Mouse (Mus musculus): ENCODE measurements around the gene C77080. TPM values are rescaled to one million over a fixed set of nuclear protein-coding genes. Genes with fewer than 3 reads are reported as not detected.

The C77080 gene
- polyA plus RNA-seq, 2 experiments: 0.74 to 1.2 TPM

- no peak for TF ChIP-seq CTCF (IDR thresholded peaks at IDR 0.05; ENCODE audit: low read depth)
- Histone ChIP-seq H3K4me3 (ENCODE audit: insufficient read depth in 1 of 2, low read depth in 2 of 2, low read length in 2 of 2) (peak overlapping the region; percentile 52 to 60), H3K36me3 (replicated peaks; ENCODE audit: control insufficient read depth, insufficient read depth, low read depth) (no peaks in the 10 kb centered on the region), H3K4me2 (ENCODE audit: low read depth) (peak overlapping the region; percentile 87), H3K27me3 (ENCODE audit: control insufficient read depth, insufficient read depth, low read length) (peaks cover 63% of the 10 kb centered on the region), H3K9ac (replicated peaks) (peak overlapping the region; percentile 25; the same call in 1 of the 2 replicates), H3K27ac (no peak overlapping the region), H3K4me1 (replicated peaks; ENCODE audit: control insufficient read depth in 2 of 2, insufficient read depth in 2 of 2, low read length in 1 of 2) (peaks cover 7 to 17% of the 10 kb centered on the region in 2 experiments), H3K9me3 (ENCODE audit: control insufficient read depth, low read length) (no peaks in the 10 kb centered on the region)
- ATAC-seq (ENCODE audit: insufficient read depth): peak; percentile 12; the same call in 1 of the 2 replicates
- no peak for DNase-seq (ENCODE audit: low read depth in 3 of 3, low spot score in 3 of 3)
- WGBS (ENCODE audit: insufficient replicate concordance): under 1% methylated on average over 58 of the region's 74 CpGs
Observed at GRCm38 (mm10) chr4:129248243-129248767, 12.9 kb downstream of the C77080 start.

GRCm38 (mm10) chr4:129247381-129248242 lies 13.6 kb downstream of the C77080 start:
- ATAC-seq (ENCODE audit: insufficient read depth) (no peak), DNase-seq (ENCODE audit: low read depth in 3 of 3, low spot score in 3 of 3) (no peak)
- Histone ChIP-seq H3K36me3 (replicated peaks; ENCODE audit: control insufficient read depth, insufficient read depth, low read depth) (no peaks in the 10 kb centered on the region), H3K9ac (replicated peaks) (peak overlapping the region; percentile 25; the same call in 1 of the 2 replicates), H3K4me3 (ENCODE audit: insufficient read depth in 1 of 2, low read depth in 2 of 2, low read length in 2 of 2) (peak overlapping the region; percentile 52 to 60), H3K27ac (no peak overlapping the region), H3K27me3 (ENCODE audit: control insufficient read depth, insufficient read depth, low read length) (peaks cover 63% of the 10 kb centered on the region), H3K4me2 (ENCODE audit: low read depth) (peak overlapping the region; percentile 87), H3K4me1 (replicated peaks; ENCODE audit: control insufficient read depth in 2 of 2, insufficient read depth in 2 of 2, low read length in 1 of 2) (peaks cover 7 to 17% of the 10 kb centered on the region in 2 experiments), H3K9me3 (ENCODE audit: control insufficient read depth, low read length) (no peaks in the 10 kb centered on the region)
- TF ChIP-seq CTCF (IDR thresholded peaks at IDR 0.05; ENCODE audit: low read depth): no peak
- no peak for TF ChIP-seq EP300 (IDR thresholded peaks at IDR 0.05; ENCODE audit: low read depth)
- WGBS (ENCODE audit: insufficient replicate concordance): 10% methylated on average over 24 of the region's 24 CpGs

- Histone ChIP-seq H3K9me3 (ENCODE audit: control insufficient read depth, low read length) (no peaks in the 10 kb centered on the region), H3K27ac (no peak overlapping the region), H3K4me2 (ENCODE audit: low read depth) (peak overlapping the region; percentile 87; the same call in 1 of the 2 replicates), H3K27me3 (ENCODE audit: control insufficient read depth, insufficient read depth, low read length) (peaks cover 63% of the 10 kb centered on the region), H3K9ac (replicated peaks) (no peak overlapping the region), H3K4me1 (replicated peaks; ENCODE audit: control insufficient read depth in 2 of 2, insufficient read depth in 2 of 2, low read length in 1 of 2) (peaks cover 7 to 17% of the 10 kb centered on the region in 2 experiments), H3K4me3 (ENCODE audit: insufficient read depth in 1 of 2, low read depth in 2 of 2, low read length in 2 of 2) (no peak overlapping the region), H3K36me3 (replicated peaks; ENCODE audit: control insufficient read depth, insufficient read depth, low read depth) (no peaks in the 10 kb centered on the region)
- DNase-seq (ENCODE audit: low read depth in 3 of 3, low spot score in 3 of 3) (no peak), ATAC-seq (ENCODE audit: insufficient read depth) (no peak)
- 28% methylated on average over 15 of the region's 15 CpGs for WGBS (ENCODE audit: insufficient replicate concordance)
- TF ChIP-seq EP300 (IDR thresholded peaks at IDR 0.05; ENCODE audit: low read depth) (no peak), CTCF (IDR thresholded peaks at IDR 0.05; ENCODE audit: low read depth) (no peak)
Observed at GRCm38 (mm10) chr4:129246360-129247301, 14.6 kb downstream of the C77080 start.

- no peak for DNase-seq (ENCODE audit: low read depth in 3 of 3, low spot score in 3 of 3)
- Histone ChIP-seq H3K27ac (no peak overlapping the region), H3K9ac (replicated peaks) (no peak overlapping the region), H3K27me3 (ENCODE audit: control insufficient read depth, insufficient read depth, low read length) (peaks cover 49% of the 10 kb centered on the region), H3K4me3 (ENCODE audit: insufficient read depth in 1 of 2, low read depth in 2 of 2, low read length in 2 of 2) (no peak overlapping the region), H3K4me2 (ENCODE audit: low read depth) (0 out of 2 replicates have a peak overlapping the region, but pooled peaks have one; percentile 11), H3K9me3 (ENCODE audit: control insufficient read depth, low read length) (no peaks in the 10 kb centered on the region), H3K4me1 (replicated peaks; ENCODE audit: control insufficient read depth in 2 of 2, insufficient read depth in 2 of 2, low read length in 1 of 2) (peaks cover 7 to 14% of the 10 kb centered on the region in 2 experiments), H3K36me3 (replicated peaks; ENCODE audit: control insufficient read depth, insufficient read depth, low read depth) (no peaks in the 10 kb centered on the region)
- TF ChIP-seq EP300 (IDR thresholded peaks at IDR 0.05; ENCODE audit: low read depth) (no peak), CTCF (IDR thresholded peaks at IDR 0.05; ENCODE audit: low read depth) (no peak)
- no peak for ATAC-seq (ENCODE audit: insufficient read depth)
- WGBS (ENCODE audit: insufficient replicate concordance): 18% methylated on average over 4 of the region's 4 CpGs
Observed at GRCm38 (mm10) chr4:129244802-129245201, 16.4 kb downstream of the C77080 start.

Data from liver, embryonic 14.5 days (tissue).